Mouse (Mus musculus): ENCODE measurements at regions not wholly inside any gene's neighbourhood (a gene's known extent, or its start where the extent isn't known, plus 50 kb on each side); places are given as distances from the start of the nearest gene placed in this dataset.

DNA sequence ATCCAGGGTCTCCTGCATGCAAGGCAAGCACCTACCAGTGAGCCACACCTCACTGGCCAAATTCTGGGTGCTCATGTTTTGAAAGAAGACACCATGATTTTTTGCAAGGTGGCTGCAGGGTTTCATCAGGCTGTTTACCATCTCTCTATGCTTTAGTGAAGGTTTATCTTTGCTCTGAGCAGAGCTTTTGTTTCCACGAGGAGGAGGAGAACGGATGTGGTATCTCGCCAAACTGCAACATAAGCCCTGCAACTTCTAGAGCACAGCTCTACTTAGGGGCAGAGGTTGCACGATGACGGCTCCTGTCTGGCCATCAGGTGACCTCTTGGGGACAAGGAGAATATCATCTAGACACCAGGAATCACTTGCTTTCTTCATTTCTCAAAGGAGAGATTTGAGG is 131.8 kb upstream of the Plxnc1 start:
- TF ChIP-seq POLR2A (IDR thresholded peaks at IDR 0.05; ENCODE audit: extremely low read depth, insufficient read depth, low read length) (no peak), CTCF (IDR thresholded peaks at IDR 0.05; ENCODE audit: extremely low read depth, insufficient read depth, low read length) (no peak)

Data from cortical plate, adult 2 months (tissue).